Mouse (Mus musculus): ENCODE data around the gene Slc35b1.
A peak's percentile ranks its signal among the peaks of the same experiment; 100 is the strongest.

The Slc35b1 gene

GRCm38 (mm10) chr11:95384319-95384972 lies at the start of gene Slc35b1:
Gene Slc35b1 (plus strand): TSS chr11:95384692.
- DNase-seq (ENCODE audit: low spot score in 2 of 2): peak; percentile 92 to 96

GRCm38 (mm10) chr11:95336568-95337128 lies 47.8 kb upstream of the Slc35b1 start, which contains the start of gene Fam117a:
Gene Fam117a (plus strand): TSS chr11:95337018.
- DNase-seq (ENCODE audit: low spot score in 2 of 2): peak; percentile 78 to 83

GRCm38 (mm10) chr11:95337129-95337813 lies 47.2 kb upstream of the Slc35b1 start:
- peak; percentile 26 to 36 for DNase-seq (ENCODE audit: low spot score in 2 of 2)

- DNase-seq (ENCODE audit: low spot score in 2 of 2): no peak
Observed at GRCm38 (mm10) chr11:95337846-95338342, 46.6 kb upstream of the Slc35b1 start.

GRCm38 (mm10) chr11:95339471-95340021 lies 44.9 kb upstream of the Slc35b1 start:
- DNase-seq (ENCODE audit: low spot score in 2 of 2): no peak

- no peak for DNase-seq (ENCODE audit: low spot score in 2 of 2)
Observed at GRCm38 (mm10) chr11:95340259-95340658, 44.2 kb upstream of the Slc35b1 start.

- DNase-seq (ENCODE audit: low spot score in 2 of 2): no peak
Observed at GRCm38 (mm10) chr11:95340664-95341063, 43.8 kb upstream of the Slc35b1 start.

- DNase-seq (ENCODE audit: low spot score in 2 of 2): no peak
Observed at GRCm38 (mm10) chr11:95343180-95343579, 41.3 kb upstream of the Slc35b1 start.

GRCm38 (mm10) chr11:95344181-95344580 lies 40.3 kb upstream of the Slc35b1 start:
- no peak for DNase-seq (ENCODE audit: low spot score in 2 of 2)

GRCm38 (mm10) chr11:95350289-95350688 lies 34.2 kb upstream of the Slc35b1 start:
- DNase-seq (ENCODE audit: low spot score in 2 of 2): no peak

- no peak for DNase-seq (ENCODE audit: low spot score in 2 of 2)
Observed at GRCm38 (mm10) chr11:95350960-95351359, 33.5 kb upstream of the Slc35b1 start.

GRCm38 (mm10) chr11:95352686-95353085 lies 31.8 kb upstream of the Slc35b1 start:
- no peak for DNase-seq (ENCODE audit: low spot score in 2 of 2)

- no peak for DNase-seq (ENCODE audit: low spot score in 2 of 2)
Observed at GRCm38 (mm10) chr11:95353226-95353625, 31.3 kb upstream of the Slc35b1 start.

GRCm38 (mm10) chr11:95354228-95354944 lies 30.1 kb upstream of the Slc35b1 start:
- no peak for DNase-seq (ENCODE audit: low spot score in 2 of 2)

GRCm38 (mm10) chr11:95354945-95355660 lies 29.4 kb upstream of the Slc35b1 start:
- no peak for DNase-seq (ENCODE audit: low spot score in 2 of 2)

GRCm38 (mm10) chr11:95355661-95356011 lies 28.9 kb upstream of the Slc35b1 start:
- no peak for DNase-seq (ENCODE audit: low spot score in 2 of 2)

GRCm38 (mm10) chr11:95356039-95356438 lies 28.5 kb upstream of the Slc35b1 start:
- no peak for DNase-seq (ENCODE audit: low spot score in 2 of 2)

GRCm38 (mm10) chr11:95356469-95357273 lies 27.8 kb upstream of the Slc35b1 start:
- no peak for DNase-seq (ENCODE audit: low spot score in 2 of 2)

- no peak for DNase-seq (ENCODE audit: low spot score in 2 of 2)
Observed at GRCm38 (mm10) chr11:95358263-95358662, 26.2 kb upstream of the Slc35b1 start.

- no peak for DNase-seq (ENCODE audit: low spot score in 2 of 2)
Observed at GRCm38 (mm10) chr11:95364388-95364787, 20.1 kb upstream of the Slc35b1 start.

Data from frontal cortex, postnatal 10 days (tissue).